Mouse (Mus musculus): ENCODE data around the gene Olfr1424.

Gene Olfr1424

GRCm38 (mm10) chr19:12009501-12010280 is 52.8 kb downstream of the Olfr1424 start:
- intact Hi-C loops (cut with DNase I) = loop anchor here (5.0 kb wide), 3 partner anchors 42 to 232 kb away; partner anchors contain the start of genes Osbp and Patl1
